Mouse (Mus musculus) kidney, postnatal 0 days (tissue): ENCODE data around the gene Zfp82. TPM values are rescaled to one million over a fixed set of nuclear protein-coding genes. Genes with fewer than 3 reads are reported as not detected.

Source experiments
- ATAC-seq: fragments of 200-750 bp; cut with Nextera tagmentation; replicated peaks from 2 replicates; pipeline ENCODE4 v1.8.0; 2017; ENCODE audit warnings: low read depth, moderate number of reproducible peaks, moderate TSS enrichment, moderate library complexity; ENCODE audit not compliant: low FRiP score
- DNase-seq: peaks from one replicate; pipeline ENCODE4 v3.0.0-alpha.2; 2016; ENCODE audit warnings: low spot score
- H3K27ac ChIP-seq: fragments of 300-500 bp; sonication (generic); 2 replicates; pipeline ENCODE4 v1.5.1; 2014; ENCODE audit warnings: mild to moderate bottlenecking
- H3K27me3 ChIP-seq: fragments of 300-500 bp; sonication (generic); 2 replicates; pipeline ENCODE4 v1.6.1; 2014; ENCODE audit warnings: low read length, mixed read lengths; ENCODE audit not compliant: insufficient read depth
- H3K36me3 ChIP-seq: fragments of 300-500 bp; sonication (generic); 2 replicates; pipeline ENCODE4 v1.6.1; 2014; ENCODE audit warnings: low read length, mixed read lengths; ENCODE audit not compliant: insufficient read depth
- H3K4me1 ChIP-seq: fragments of 300-500 bp; sonication (generic); replicated peaks from 2 replicates; pipeline ENCODE4 v1.6.1; 2014; ENCODE audit warnings: antibody characterized with exemption, low read length, mixed read lengths; ENCODE audit not compliant: insufficient read depth
- H3K4me2 ChIP-seq: fragments of 300-500 bp; sonication (generic); 2 replicates; pipeline ENCODE4 v1.6.1; 2014; ENCODE audit warnings: mild to moderate bottlenecking, low read length, moderate library complexity, mixed read lengths
- H3K4me3 ChIP-seq: fragments of 300-500 bp; sonication (generic); replicated peaks from 2 replicates; pipeline ENCODE4 v1.5.1; 2014; ENCODE audit warnings: low read depth, low read length
- H3K9ac ChIP-seq: fragments of 300-500 bp; sonication (generic); 2 replicates; pipeline ENCODE4 v1.6.1; 2014; ENCODE audit warnings: low read depth, low read length
- H3K9me3 ChIP-seq: fragments of 300-500 bp; sonication (generic); replicated peaks from 2 replicates; pipeline ENCODE4 v1.6.1; 2016; ENCODE audit warnings: low read length, inconsistent platforms, mixed read lengths
- CTCF ChIP-seq: IDR thresholded peaks from 2 replicates; pipeline ENCODE4 v1.5.1; 2016; ENCODE audit warnings: antibody characterized with exemption, low read depth, mild to moderate bottlenecking, moderate library complexity
- WGBS: fragments of 180-500 bp; shearing (Covaris S2); extraction: QIAGEN DNeasy Blood & Tissue Kit; methylation state at CpG from one replicate; pipeline ENCODE4 v1.1.7; 2014; 5-methylcytosine and 5-hydroxymethylcytosine counted together
- polyA plus RNA-seq: library from polyadenylated mRNA; unstranded; fragments of >200 nt; fragmentation: Nextera tagmentation; extraction: Ambion mirVana; gene quantifications from 2 replicates; pipeline ENCODE4 v1.2.1, GENCODE M21; 2015

Gene Zfp82
- polyA plus RNA-seq, 1 experiment from 2014 or later = 3.7 TPM

DNA sequence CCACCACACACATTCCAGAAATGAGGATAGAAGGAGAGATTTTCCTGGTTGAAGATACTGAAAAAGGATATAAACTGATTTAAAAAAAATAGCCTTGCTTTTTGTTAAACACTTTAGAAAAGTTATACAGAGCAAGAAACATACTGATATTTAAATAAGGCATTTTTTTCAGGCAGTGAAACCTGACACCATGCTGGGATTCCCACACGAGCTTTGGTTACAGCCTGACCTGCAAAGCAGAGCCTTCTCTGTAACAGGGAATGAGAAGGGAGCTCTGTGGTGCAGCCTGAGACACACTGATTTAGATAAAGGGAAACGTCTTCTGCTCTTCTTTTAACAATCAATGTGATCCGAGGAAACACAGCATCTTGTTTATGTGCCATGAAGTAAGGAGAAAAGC, 19.1 kb downstream of the Zfp82 start:
- Histone ChIP-seq H3K27ac (no peak overlapping the region), H3K4me1 (0 out of 2 replicates have a peak, but pooled peaks cover 3% of the 10 kb centered on the region), H3K4me2 (no peak overlapping the region), H3K36me3 (0 out of 2 replicates have a peak, but pooled peaks cover 5% of the 10 kb centered on the region), H3K9ac (no peak overlapping the region), H3K4me3 (no peak overlapping the region), H3K9me3 (no peaks in the 10 kb centered on the region), H3K27me3 (no peaks in the 10 kb centered on the region)
- ATAC-seq = no peak
- TF ChIP-seq CTCF = no peak
- WGBS = 1% methylated on average over 3 of the region's 3 CpGs
- peak; percentile 53 for DNase-seq

DNA sequence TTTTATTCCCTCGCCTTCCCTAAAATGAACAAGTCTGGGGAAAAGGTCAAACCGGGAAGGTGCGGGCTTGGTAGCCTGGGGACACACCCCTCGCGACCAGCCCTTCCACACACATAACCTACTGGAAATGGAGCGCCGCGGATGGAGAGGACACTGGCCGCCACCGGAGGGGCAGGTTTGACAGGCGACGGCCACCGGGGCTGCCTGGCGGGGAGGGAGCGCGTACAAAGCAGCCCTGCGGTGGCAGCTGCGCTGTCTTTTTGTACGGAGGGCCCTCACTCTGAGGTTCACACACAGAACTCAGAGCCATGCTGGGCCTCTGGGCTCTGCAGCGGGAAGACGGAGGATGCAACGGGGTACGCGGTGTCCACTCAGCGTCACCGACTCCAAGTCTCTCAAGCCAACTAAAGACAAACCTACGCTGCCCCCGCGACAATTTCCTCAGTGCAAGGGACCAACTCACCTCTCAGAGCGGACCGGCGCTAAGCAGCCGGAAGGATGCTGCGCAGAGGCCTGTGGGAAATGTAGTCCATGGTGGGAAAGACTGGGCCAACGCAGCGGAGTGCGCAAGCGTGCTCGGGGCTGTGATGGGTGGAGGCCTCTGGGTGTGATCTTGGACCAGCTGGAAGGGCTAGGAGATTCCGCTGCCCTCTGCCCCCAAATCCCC, 21.7 kb downstream of the Zfp82 start, which contains the start of gene Zfp14:
Gene Zfp14 (minus strand): TSS at position 499 of the 667 bp plus-strand sequence.
- Histone ChIP-seq H3K27ac (peak within 1 kb of the TSS; percentile 48), H3K4me2 (peak within 1 kb of the TSS; percentile 95), H3K27me3 (no peaks in the 10 kb centered on the region), H3K4me3 (peak within 1 kb of the TSS; percentile 68), H3K36me3 (no peaks in the 10 kb centered on the region), H3K9me3 (no peaks in the 10 kb centered on the region), H3K9ac (peak within 1 kb of the TSS; percentile 66), H3K4me1 (0 out of 2 replicates have a peak, but pooled peaks cover 3% of the 10 kb centered on the region)
- WGBS = under 1% methylated on average over 40 of the region's 40 CpGs
- peak; percentile 93 for ATAC-seq
- DNase-seq = peak; percentile 92
- TF ChIP-seq CTCF = no peak

DNA sequence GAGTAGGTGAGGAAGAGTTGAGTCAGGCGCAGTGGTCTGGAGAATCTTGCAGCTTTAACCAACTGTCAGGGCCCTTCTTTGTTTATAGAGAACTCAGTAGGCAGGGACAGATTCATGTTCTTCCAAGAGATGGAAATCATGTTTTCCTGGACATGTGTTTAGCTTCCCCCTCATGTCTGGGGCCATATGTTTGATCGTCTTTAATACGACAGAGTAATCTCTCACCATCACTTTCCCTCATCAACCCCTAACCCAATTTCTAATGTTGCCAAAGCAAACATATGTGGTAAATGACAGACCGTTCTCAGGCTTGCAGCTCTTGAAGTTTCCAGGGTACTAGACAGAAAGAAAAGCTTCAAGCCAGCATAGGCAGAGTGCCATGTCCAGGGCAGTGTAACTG, 24.6 kb downstream of the Zfp82 start:
- WGBS = 72% methylated on average over 4 of the region's 4 CpGs

DNA sequence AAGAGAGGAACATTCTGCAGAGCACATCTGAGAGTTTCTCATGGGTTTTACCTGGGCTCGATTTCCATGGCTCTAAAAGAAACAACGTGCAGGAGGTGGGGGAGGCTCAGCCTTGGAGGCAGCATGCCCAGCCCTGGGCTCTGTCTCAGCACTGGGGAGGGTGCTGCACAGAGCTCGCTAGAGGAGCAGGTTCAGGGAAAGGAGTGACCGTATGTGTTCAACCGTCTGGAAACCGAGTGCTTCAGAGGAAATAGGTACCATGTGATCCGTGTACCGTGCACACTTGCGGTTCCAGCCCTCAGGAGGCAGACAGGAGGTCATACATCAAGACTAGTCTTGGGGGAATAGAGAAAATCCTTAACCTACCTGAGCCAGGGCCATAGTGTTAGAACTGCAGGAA, 28.3 kb downstream of the Zfp82 start:
- DNase-seq = peak; percentile 39
- H3K4me1 ChIP-seq = no peaks in the 10 kb centered on the region
- TF ChIP-seq CTCF = no peak
- no peaks in the 10 kb centered on the region for H3K9me3 ChIP-seq
- H3K36me3 ChIP-seq = no peaks in the 10 kb centered on the region
- no peak overlapping the region for H3K4me2 ChIP-seq
- no peak overlapping the region for H3K4me3 ChIP-seq
- no peak overlapping the region for H3K9ac ChIP-seq
- 17% methylated on average over 9 of the region's 9 CpGs for WGBS
- no peaks in the 10 kb centered on the region for H3K27me3 ChIP-seq
- H3K27ac ChIP-seq = no peak overlapping the region
- ATAC-seq = peak; percentile 63; the same call in 1 of the 2 replicates

More for the DNA sequence above, 24.6 kb downstream of the Zfp82 start:
- Histone ChIP-seq H3K4me3 (no peak overlapping the region), H3K36me3 (no peaks in the 10 kb centered on the region), H3K9me3 (no peaks in the 10 kb centered on the region), H3K27me3 (no peaks in the 10 kb centered on the region), H3K9ac (no peak overlapping the region), H3K4me1 (0 out of 2 replicates have a peak, but pooled peaks cover 3% of the 10 kb centered on the region), H3K4me2 (no peak overlapping the region), H3K27ac (no peak overlapping the region)
- TF ChIP-seq CTCF = no peak
- ATAC-seq = no peak
- no peak for DNase-seq

DNA sequence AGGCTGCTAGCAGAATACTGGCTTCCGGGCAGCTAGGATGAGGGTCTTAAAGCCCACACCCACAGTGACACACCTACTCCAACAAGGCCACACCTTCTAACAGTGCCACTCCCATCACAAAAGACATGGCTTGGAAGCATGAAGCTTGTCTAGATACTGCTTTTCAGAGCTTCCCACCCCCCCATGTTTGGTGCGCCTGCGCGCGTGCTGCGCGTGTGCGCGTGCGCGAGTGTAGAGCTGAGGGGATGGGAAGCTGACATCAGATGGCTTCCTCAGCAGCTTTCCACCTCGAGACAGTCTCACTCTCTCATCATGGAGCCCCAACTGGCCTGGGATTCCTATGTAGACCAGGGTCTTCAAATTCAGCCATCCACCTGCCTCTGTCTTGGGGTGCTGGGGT, 38.4 kb downstream of the Zfp82 start:
- Histone ChIP-seq H3K4me2 (no peak overlapping the region), H3K27me3 (no peaks in the 10 kb centered on the region), H3K9me3 (no peaks in the 10 kb centered on the region), H3K9ac (no peak overlapping the region), H3K4me1 (no peaks in the 10 kb centered on the region), H3K4me3 (no peak overlapping the region), H3K36me3 (0 out of 2 replicates have a peak, but pooled peaks cover 6% of the 10 kb centered on the region), H3K27ac (no peak overlapping the region)
- WGBS = 96% methylated on average over 12 of the region's 12 CpGs
- ATAC-seq (no peak), DNase-seq (no peak)
- no peak for TF ChIP-seq CTCF

DNA sequence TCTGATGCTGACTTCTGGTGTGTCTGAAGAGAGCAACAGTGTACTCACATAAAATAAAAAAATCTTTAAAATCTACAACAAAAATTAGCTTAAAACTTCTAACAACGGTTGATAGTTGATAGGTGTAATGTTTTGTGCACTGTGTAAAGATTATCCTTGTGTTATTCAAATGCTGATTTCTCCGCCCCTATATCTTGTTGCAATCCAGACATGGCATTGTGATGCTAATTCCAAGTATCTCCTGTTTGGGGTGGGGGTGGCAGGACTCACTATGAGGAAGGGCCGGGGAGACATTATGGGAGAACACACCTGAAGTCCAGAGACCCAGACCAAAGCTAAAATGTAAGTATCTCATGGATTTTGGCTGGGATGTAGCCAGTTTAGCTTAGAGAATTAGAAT, 41.3 kb downstream of the Zfp82 start:
- DNase-seq (no peak), ATAC-seq (no peak)
- WGBS = 89% methylated on average over 3 of the region's 3 CpGs
- Histone ChIP-seq H3K4me2 (no peak overlapping the region), H3K9me3 (no peaks in the 10 kb centered on the region), H3K9ac (no peak overlapping the region), H3K4me3 (no peak overlapping the region), H3K27me3 (no peaks in the 10 kb centered on the region), H3K36me3 (0 out of 2 replicates have a peak, but pooled peaks cover 4% of the 10 kb centered on the region), H3K4me1 (no peaks in the 10 kb centered on the region), H3K27ac (no peak overlapping the region)
- TF ChIP-seq CTCF = no peak

DNA sequence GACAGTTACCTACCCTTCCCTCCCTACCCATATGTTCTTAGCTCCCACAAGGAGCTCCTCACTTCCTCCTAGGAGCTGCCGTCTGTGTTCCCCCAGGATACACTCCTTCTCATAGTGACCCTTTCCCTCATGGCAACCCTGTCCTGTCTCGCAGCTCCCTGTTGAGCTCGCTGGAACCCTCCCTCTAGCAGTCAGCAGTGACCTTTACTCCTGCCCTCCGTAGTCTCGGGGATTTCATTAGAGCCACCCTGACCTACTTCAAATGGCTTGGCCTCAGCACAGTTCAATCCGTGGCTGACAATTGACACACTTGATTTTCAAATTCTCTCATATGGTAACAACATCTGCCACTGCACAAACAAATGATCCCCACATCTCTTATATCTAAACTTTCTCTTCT, 42.0 kb downstream of the Zfp82 start:
- no peaks in the 10 kb centered on the region for H3K27me3 ChIP-seq
- no peak overlapping the region for H3K4me2 ChIP-seq
- TF ChIP-seq CTCF = no peak
- H3K36me3 ChIP-seq = 0 out of 2 replicates have a peak, but pooled peaks cover 7% of the 10 kb centered on the region
- no peaks in the 10 kb centered on the region for H3K4me1 ChIP-seq
- DNase-seq (no peak), ATAC-seq (no peak)
- no peak overlapping the region for H3K27ac ChIP-seq
- 16% methylated on average over 6 of the region's 6 CpGs for WGBS
- no peak overlapping the region for H3K9ac ChIP-seq
- H3K9me3 ChIP-seq = no peaks in the 10 kb centered on the region
- no peak overlapping the region for H3K4me3 ChIP-seq
